Mouse (Mus musculus) CH12.LX (cell line): ENCODE data around the gene Fyb. TPM values are rescaled to one million over a fixed set of nuclear protein-coding genes. Genes with fewer than 3 reads are reported as not detected.
A peak's percentile ranks its signal among the peaks of the same experiment; 100 is the strongest.

Experiments
- DNase-seq: peaks from one replicate; pipeline ENCODE4 v3.0.0-alpha.2; 2013; ENCODE audit errors: extremely low read depth
- H3K27ac ChIP-seq: 2 replicates; pipeline ENCODE4 v1.5.1; 2012; ENCODE audit warnings: low read depth, mild to moderate bottlenecking, control low read depth, moderate library complexity; ENCODE audit not compliant: insufficient read depth
- H3K27me3 ChIP-seq: replicated peaks from 2 replicates; pipeline ENCODE3; 2012; ENCODE audit warnings: inconsistent platforms
- H3K36me3 ChIP-seq, 2 experiments: replicated peaks in 1 of 2; 2 replicates each; pipeline versions ENCODE3 to v1.6.1; 2012; ENCODE audit warnings: inconsistent platforms in 1 of 2, low read length in 1 of 2, mild to moderate bottlenecking in 1 of 2, mixed read lengths in 1 of 2, moderate library complexity in 1 of 2; ENCODE audit not compliant: control insufficient read depth in 1 of 2, insufficient read depth in 1 of 2
- H3K4me1 ChIP-seq, 2 experiments: 2 replicates each; pipeline ENCODE4 v1.6.1; 2012; ENCODE audit warnings: inconsistent platforms in 1 of 2, moderate library complexity in 1 of 2; ENCODE audit not compliant: insufficient read depth in 2 of 2, control insufficient read depth in 1 of 2
- H3K4me2 ChIP-seq: 2 replicates; pipeline ENCODE4 v1.6.1; 2012; ENCODE audit warnings: low read depth, mild to moderate bottlenecking, control low read depth; ENCODE audit not compliant: poor library complexity, insufficient read depth, severe bottlenecking
- H3K4me3 ChIP-seq, 3 experiments: fragments of 150-350 bp in 1 of 3; sonication (generic) in 1 of 3; replicated peaks in 1 of 3; 2 replicates each; pipeline versions ENCODE3 to v1.5.1; 2011 to 2012; ENCODE audit warnings: low read depth in 2 of 3, low read length in 2 of 3, mild to moderate bottlenecking in 2 of 3, moderate library complexity in 2 of 3, control low read depth in 1 of 3, improper control_type of control experiment in 1 of 3, inconsistent platforms in 1 of 3, mixed read lengths in 1 of 3; ENCODE audit not compliant: poor library complexity in 1 of 3
- H3K79me2 ChIP-seq: replicated peaks from 2 replicates; pipeline ENCODE4 v1.6.1; 2012; ENCODE audit warnings: mild to moderate bottlenecking, moderate library complexity; ENCODE audit not compliant: control insufficient read depth, poor library complexity, insufficient read depth, severe bottlenecking; ENCODE audit errors: extremely low read depth
- H3K9ac ChIP-seq: 2 replicates; pipeline ENCODE4 v1.6.1; 2012; ENCODE audit warnings: low read depth, mild to moderate bottlenecking, control low read depth, moderate library complexity; ENCODE audit not compliant: insufficient read depth
- H3K9me3 ChIP-seq: replicated peaks from 2 replicates; pipeline ENCODE3; 2012; ENCODE audit warnings: low read length, inconsistent platforms, mixed read lengths
- BHLHE40 ChIP-seq: IDR thresholded peaks from 2 replicates; pipeline ENCODE4 v1.6.1; 2011; ENCODE audit warnings: mild to moderate bottlenecking, low read depth, low read length, improper control_type of control experiment
- CHD1 ChIP-seq: IDR thresholded peaks from 2 replicates; pipeline ENCODE4 v1.6.1; 2012; ENCODE audit warnings: low read depth, low read length, improper control_type of control experiment, inconsistent platforms
- CHD2 ChIP-seq: IDR thresholded peaks from 2 replicates; pipeline ENCODE4 v1.6.1; 2011; ENCODE audit warnings: low read length, improper control_type of control experiment
- CTCF ChIP-seq, 2 experiments: IDR thresholded peaks in 1 of 2; conservative IDR thresholded peaks in 1 of 2; 2 replicates each; pipeline ENCODE4 v1.5.1; 2011 to 2012; ENCODE audit warnings: low read depth in 2 of 2, low read length in 2 of 2, improper control_type of control experiment in 1 of 2, inconsistent platforms in 1 of 2, mild to moderate bottlenecking in 1 of 2, moderate library complexity in 1 of 2
- ELF1 ChIP-seq: IDR thresholded peaks from 2 replicates; pipeline ENCODE4 v1.6.1; 2014; ENCODE audit warnings: low read depth, mild to moderate bottlenecking, inconsistent platforms, low read length, improper control_type of control experiment
- EP300 ChIP-seq: IDR thresholded peaks from 2 replicates; pipeline ENCODE4 v1.6.1; 2011; ENCODE audit warnings: low read length, improper control_type of control experiment
- ETS1 ChIP-seq: conservative IDR thresholded peaks from 2 replicates; pipeline ENCODE4 v1.6.1; 2012; ENCODE audit warnings: low read depth, mild to moderate bottlenecking, inconsistent platforms, low read length, improper control_type of control experiment, moderate library complexity
- GABPA ChIP-seq: IDR thresholded peaks from 2 replicates; pipeline ENCODE4 v1.6.1; 2012; ENCODE audit warnings: low read depth, low read length, improper control_type of control experiment, inconsistent platforms; ENCODE audit not compliant: insufficient replicate concordance
- HCFC1 ChIP-seq: IDR thresholded peaks from 2 replicates; pipeline ENCODE4 v1.6.1; 2012; ENCODE audit warnings: low read depth, mild to moderate bottlenecking, inconsistent platforms, low read length, improper control_type of control experiment
- JUN ChIP-seq: IDR thresholded peaks from 2 replicates; pipeline ENCODE4 v1.6.1; 2011; ENCODE audit warnings: low read depth, mild to moderate bottlenecking, low read length, improper control_type of control experiment, moderate library complexity; ENCODE audit not compliant: insufficient read depth
- KAT2A ChIP-seq: IDR thresholded peaks from 2 replicates; pipeline ENCODE4 v1.6.1; 2012; ENCODE audit warnings: low read length, improper control_type of control experiment, inconsistent platforms; ENCODE audit not compliant: insufficient replicate concordance
- MAFK ChIP-seq: IDR thresholded peaks from 2 replicates; pipeline ENCODE4 v1.6.1; 2011; ENCODE audit warnings: low read length, improper control_type of control experiment; ENCODE audit not compliant: insufficient replicate concordance
- MAZ ChIP-seq: IDR thresholded peaks from 2 replicates; pipeline ENCODE4 v1.6.1; 2012; ENCODE audit warnings: low read depth, mild to moderate bottlenecking, inconsistent platforms, low read length, improper control_type of control experiment, moderate library complexity
- MEF2A ChIP-seq: IDR thresholded peaks from 2 replicates; pipeline ENCODE4 v1.6.1; 2014; ENCODE audit warnings: low read depth, mild to moderate bottlenecking, inconsistent platforms, low read length, improper control_type of control experiment, borderline replicate concordance
- MYC ChIP-seq: IDR thresholded peaks from 2 replicates; pipeline ENCODE4 v1.6.1; 2011; ENCODE audit warnings: low read depth, mild to moderate bottlenecking, improper control_type of control experiment, low read length
- NRF1 ChIP-seq: IDR thresholded peaks from 2 replicates; pipeline ENCODE4 v1.6.1; 2014; ENCODE audit warnings: low read depth, mild to moderate bottlenecking, inconsistent platforms, low read length, improper control_type of control experiment, moderate library complexity
- PAX5 ChIP-seq: IDR thresholded peaks from 2 replicates; pipeline ENCODE4 v1.6.1; 2012; ENCODE audit warnings: low read length, inconsistent platforms, mixed read lengths
- POLR2A ChIP-seq: IDR thresholded peaks from 2 replicates; pipeline ENCODE4 v1.6.1; 2011; ENCODE audit warnings: low read depth, mild to moderate bottlenecking, improper control_type of control experiment, low read length
- POLR2AphosphoS2 ChIP-seq: IDR thresholded peaks from 2 replicates; pipeline ENCODE4 v1.6.1; 2011; ENCODE audit warnings: low read depth, low read length, improper control_type of control experiment
- RAD21 ChIP-seq: IDR thresholded peaks from 2 replicates; pipeline ENCODE4 v1.6.1; 2011; ENCODE audit warnings: low read depth, mild to moderate bottlenecking, low read length, improper control_type of control experiment, moderate library complexity
- RCOR1 ChIP-seq: conservative IDR thresholded peaks from 2 replicates; pipeline ENCODE4 v1.6.1; 2012; ENCODE audit warnings: low read depth, mild to moderate bottlenecking, inconsistent platforms, low read length, improper control_type of control experiment
- SIN3A ChIP-seq: IDR thresholded peaks from 2 replicates; pipeline ENCODE4 v1.6.1; 2012; ENCODE audit warnings: low read length, improper control_type of control experiment, inconsistent platforms
- SMC3 ChIP-seq: IDR thresholded peaks from 2 replicates; pipeline ENCODE4 v1.6.1; 2011; ENCODE audit warnings: low read depth, low read length, improper control_type of control experiment
- TBP ChIP-seq: conservative IDR thresholded peaks from 2 replicates; pipeline ENCODE4 v1.6.1; 2011; ENCODE audit warnings: low read depth, low read length, improper control_type of control experiment
- UBTF ChIP-seq: IDR thresholded peaks from 2 replicates; pipeline ENCODE4 v1.6.1; 2012; ENCODE audit warnings: low read depth, mild to moderate bottlenecking, inconsistent platforms, low read length, improper control_type of control experiment, moderate library complexity
- USF1 ChIP-seq: IDR thresholded peaks from 2 replicates; pipeline ENCODE4 v1.6.1; 2014; ENCODE audit warnings: low read depth, mild to moderate bottlenecking, inconsistent platforms, low read length, improper control_type of control experiment
- USF2 ChIP-seq: conservative IDR thresholded peaks from 2 replicates; pipeline ENCODE4 v1.6.1; 2011; ENCODE audit warnings: low read depth, low read length, improper control_type of control experiment
- ZC3H11A ChIP-seq: IDR thresholded peaks from 2 replicates; pipeline ENCODE4 v1.6.1; 2012; ENCODE audit warnings: low read depth, mild to moderate bottlenecking, inconsistent platforms, low read length, improper control_type of control experiment
- ZKSCAN1 ChIP-seq: IDR thresholded peaks from 2 replicates; pipeline ENCODE4 v1.6.1; 2012; ENCODE audit warnings: low read depth, inconsistent platforms, low read length, improper control_type of control experiment, borderline replicate concordance
- ZMIZ1 ChIP-seq: IDR thresholded peaks from 2 replicates; pipeline ENCODE4 v1.6.1; 2012; ENCODE audit warnings: low read depth, mild to moderate bottlenecking, inconsistent platforms, low read length, improper control_type of control experiment
- ZNF384 ChIP-seq: IDR thresholded peaks from 2 replicates; pipeline ENCODE4 v1.6.1; 2012; ENCODE audit warnings: low read depth, low read length, improper control_type of control experiment, inconsistent platforms
- dilution Hi-C: fragments of 300-500 bp; cut with MboI; formaldehyde crosslinking; loops from 2 replicates; pipeline ENCODE4 v1.14.3; 2020; ENCODE audit warnings: low sequenced_read_pairs; ENCODE audit not compliant: extremely low pct_unique_long_range_greater_than_20kb, extremely low pct_ligation_motif_present
- in situ Hi-C: fragments of 300-500 bp; cut with MboI; formaldehyde crosslinking; loops from 3 replicates; pipeline ENCODE4 v1.14.3; 2019; ENCODE audit warnings: low sequenced_read_pairs, low pct_ligation_motif_present, low pct_unique_long_range_greater_than_20kb, mixed read lengths
- polyA plus RNA-seq: library from polyadenylated mRNA; unstranded; fragments of >175 nt; gene quantifications from 2 replicates; pipeline ENCODE4 v1.2.1, GENCODE M21; 2012; ENCODE audit warnings: low read depth; ENCODE audit not compliant: insufficient read length
- total RNA-seq, 2 experiments: library from RNA; depleted of rRNA; stranded (reverse); fragments of 300-350 nt in 1 of 2; fragments of >200 nt in 1 of 2; gene quantifications; 2 replicates each; pipeline ENCODE4 v1.2.3; 2012 to 2014

Fyb gene
- total and polyA plus RNA-seq, 3 experiments = 17.6 to 60.1 (median 32.2) TPM

DNA sequence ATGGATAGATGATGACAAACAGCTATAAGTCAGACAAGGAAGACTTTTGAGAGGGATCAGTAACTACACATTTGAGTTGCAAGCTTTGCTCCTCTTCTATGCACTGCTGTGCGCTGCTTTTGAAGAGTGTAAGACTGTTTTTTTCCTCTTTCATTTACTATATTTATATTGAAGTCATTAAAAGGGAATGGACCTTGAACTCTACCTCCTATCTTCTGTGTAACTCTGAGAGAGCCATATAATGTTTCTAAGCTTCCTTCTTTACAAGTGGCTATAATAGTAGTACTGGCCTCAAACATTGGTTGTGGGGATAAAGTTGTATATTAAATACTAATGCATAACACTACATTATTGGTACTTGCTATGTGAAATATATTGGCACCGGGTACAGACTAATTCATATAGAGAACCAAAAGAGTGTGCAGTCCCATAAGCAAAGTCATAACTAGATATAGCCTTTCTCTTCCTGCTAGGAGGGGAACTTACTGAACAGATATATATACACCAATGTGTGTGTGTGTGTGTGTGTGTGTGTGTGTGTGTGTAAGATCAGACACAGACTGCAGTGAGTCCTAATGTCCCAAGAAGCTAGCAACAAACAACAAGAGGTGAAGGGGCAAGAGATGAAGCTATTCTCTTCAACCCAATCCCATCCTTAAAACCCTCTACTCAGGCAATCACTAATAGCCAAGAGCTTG is 47.7 kb downstream of the Fyb start:
- Histone ChIP-seq H3K9ac (no peak overlapping the region), H3K27me3 (no peaks in the 10 kb centered on the region), H3K27ac (no peak overlapping the region), H3K4me3 (no peak overlapping the region), H3K4me1 (peaks cover 15 to 36% of the 10 kb centered on the region in 2 experiments), H3K36me3 (no peaks in the 10 kb centered on the region), H3K9me3 (no peaks in the 10 kb centered on the region), H3K4me2 (no peak overlapping the region), H3K79me2 (no peaks in the 10 kb centered on the region; the same call in 1 of the 2 replicates)
- TF ChIP-seq MAZ (no peak), RAD21 (no peak), TBP (no peak), MAFK (no peak), POLR2AphosphoS2 (no peak), ELF1 (no peak), RCOR1 (no peak), UBTF (no peak), CTCF (conservative IDR thresholded peaks at IDR 0.05 in 1 of 2, IDR thresholded peaks at IDR 0.05 in 1 of 2; ENCODE audit: low read depth in 2 of 2, low read length in 2 of 2) (no peak), USF1 (no peak), CHD1 (no peak)
- no peak for DNase-seq
- dilution Hi-C loops = no loop called here
- in situ Hi-C loops = no loop called here

DNA sequence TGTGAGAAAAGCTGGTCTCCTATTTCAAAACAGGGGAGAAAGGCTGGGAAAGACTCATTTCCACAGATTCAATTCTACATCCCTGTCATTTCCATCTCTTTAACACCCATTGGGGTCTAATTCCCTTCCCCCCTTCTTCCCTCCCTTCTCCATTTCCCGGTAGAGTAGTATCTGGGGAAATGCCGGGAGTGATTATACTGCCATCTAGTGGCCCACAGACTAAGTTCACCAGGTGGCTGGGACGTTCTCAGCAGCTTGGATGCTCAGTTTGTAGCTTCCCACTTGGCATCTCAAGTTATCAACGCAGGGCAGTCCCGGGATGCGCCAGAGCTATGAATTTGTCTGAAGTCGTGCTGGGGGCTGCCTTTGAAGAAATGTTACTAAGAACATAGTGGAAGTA is 48.2 kb downstream of the Fyb start:
- H3K4me1 ChIP-seq = peaks cover 15 to 36% of the 10 kb centered on the region in 2 experiments
- H3K9me3 ChIP-seq = no peaks in the 10 kb centered on the region
- H3K79me2 ChIP-seq = no peaks in the 10 kb centered on the region; the same call in 1 of the 2 replicates
- no peak overlapping the region for H3K4me3 ChIP-seq
- in situ Hi-C loops (no loop called here), dilution Hi-C loops (no loop called here)
- DNase-seq = peak; percentile 52
- H3K9ac ChIP-seq = no peak overlapping the region
- no peaks in the 10 kb centered on the region for H3K27me3 ChIP-seq
- H3K36me3 ChIP-seq = no peaks in the 10 kb centered on the region
- no peak overlapping the region for H3K27ac ChIP-seq
- no peak overlapping the region for H3K4me2 ChIP-seq
- TF ChIP-seq JUN (no peak), MAZ (no peak), ZNF384 (no peak), ELF1 (no peak), EP300 (no peak), RAD21 (peak; percentile 75), RCOR1 (no peak), PAX5 (no peak), SIN3A (no peak), ZC3H11A (peak; percentile 4; the same call in 1 of the 2 replicates), NRF1 (no peak), ZKSCAN1 (no peak), USF1 (no peak), BHLHE40 (no peak), ETS1 (no peak), MAFK (no peak), UBTF (no peak), USF2 (no peak), TBP (no peak), SMC3 (peak; percentile 67), ZMIZ1 (no peak), CHD2 (no peak), HCFC1 (no peak), CHD1 (no peak), POLR2A (no peak), KAT2A (no peak), MEF2A (no peak), GABPA (no peak), MYC (no peak), CTCF (conservative IDR thresholded peaks at IDR 0.05 in 1 of 2, IDR thresholded peaks at IDR 0.05 in 1 of 2; ENCODE audit: low read depth in 2 of 2, low read length in 2 of 2) (peak; percentile 74 to 81)
